Mouse (Mus musculus) limb, embryonic 14.5 days (tissue): Measurements from ENCODE around the gene Gm42421. TPM values are rescaled to one million over a fixed set of nuclear protein-coding genes. Genes with fewer than 3 reads are reported as not detected.

Experiments used
- ATAC-seq: fragments of 200-750 bp; cut with Nextera tagmentation; 2 replicates; pipeline ENCODE4 v1.8.0; 2017; ENCODE audit warnings: low read depth, moderate number of reproducible peaks, moderate TSS enrichment; ENCODE audit not compliant: low FRiP score
- DNase-seq: peaks from one replicate; pipeline ENCODE4 v3.0.0-alpha.2; 2015; ENCODE audit warnings: low spot score
- H3K27ac ChIP-seq: fragments of 300-500 bp; sonication (generic); replicated peaks from 2 replicates; pipeline ENCODE4 v1.5.1; 2014; ENCODE audit warnings: low read depth, mild to moderate bottlenecking, low read length, moderate library complexity, mixed read lengths
- H3K27me3 ChIP-seq: fragments of 300-500 bp; sonication (generic); 2 replicates; pipeline ENCODE4 v1.6.1; 2014; ENCODE audit warnings: low read length, mixed read lengths; ENCODE audit not compliant: control insufficient read depth, insufficient read depth
- H3K36me3 ChIP-seq: fragments of 300-500 bp; sonication (generic); 2 replicates; pipeline ENCODE4 v1.6.1; 2014; ENCODE audit warnings: mild to moderate bottlenecking, low read length, moderate library complexity, mixed read lengths; ENCODE audit not compliant: control insufficient read depth, insufficient read depth
- H3K4me1 ChIP-seq: fragments of 300-500 bp; sonication (generic); 2 replicates; pipeline ENCODE4 v1.6.1; 2014; ENCODE audit warnings: antibody characterized with exemption, low read length, mixed read lengths; ENCODE audit not compliant: control insufficient read depth, insufficient read depth
- H3K4me2 ChIP-seq: fragments of 300-500 bp; sonication (generic); replicated peaks from 2 replicates; pipeline ENCODE4 v1.6.1; 2014; ENCODE audit warnings: low read depth, mild to moderate bottlenecking, low read length, moderate library complexity; ENCODE audit not compliant: severe bottlenecking
- H3K4me3 ChIP-seq: fragments of 300-500 bp; sonication (generic); replicated peaks from 2 replicates; pipeline ENCODE4 v1.5.1; 2014; ENCODE audit warnings: low read length
- H3K9ac ChIP-seq: fragments of 300-500 bp; sonication (generic); 2 replicates; pipeline ENCODE4 v1.6.1; 2014; ENCODE audit warnings: mild to moderate bottlenecking, low read depth, low read length, moderate library complexity; ENCODE audit not compliant: severe bottlenecking
- H3K9me3 ChIP-seq: fragments of 300-500 bp; sonication (generic); 2 replicates; pipeline ENCODE4 v1.6.1; 2016; ENCODE audit warnings: low read length; ENCODE audit not compliant: control insufficient read depth
- POLR2A ChIP-seq: fragments of 200-500 bp; IDR thresholded peaks from 2 replicates; pipeline ENCODE4 v1.8.0; 2012; ENCODE audit warnings: inconsistent platforms, mild to moderate bottlenecking, moderate library complexity, borderline replicate concordance; ENCODE audit not compliant: insufficient read depth, insufficient read length; ENCODE audit errors: extremely low read depth
- WGBS: fragments of 180-500 bp; shearing (Covaris S2); extraction: QIAGEN DNeasy Blood & Tissue Kit; methylation state at CpG from one replicate; pipeline ENCODE4 v1.1.7; 2014; 5-methylcytosine and 5-hydroxymethylcytosine counted together
- polyA plus RNA-seq, 2 experiments: library from polyadenylated mRNA; depleted of rRNA in 1 of 2; stranded (reverse) in 1 of 2; unstranded in 1 of 2; fragments of >200 nt; fragmentation: Nextera tagmentation in 1 of 2; extraction: Ambion mirVana in 1 of 2; gene quantifications; 2 replicates each; pipeline versions ENCODE4 v1.2.1 to v1.2.3; 2012 to 2014

The Gm42421 gene
- polyA plus RNA-seq, 2 experiments, result 0.76 to 1.6 TPM

GRCm38 (mm10) chr5:143957101-143957500 lies 29.1 kb downstream of the Gm42421 start:
- ATAC-seq (no peak), DNase-seq (no peak)
- H3K4me3 ChIP-seq, result no peak overlapping the region
- no peak overlapping the region for H3K9ac ChIP-seq
- 93% methylated on average over 6 of the region's 6 CpGs for WGBS
- H3K4me1 ChIP-seq, result no peaks in the 10 kb centered on the region
- H3K9me3 ChIP-seq, result no peaks in the 10 kb centered on the region
- H3K36me3 ChIP-seq, result no peaks in the 10 kb centered on the region
- TF ChIP-seq POLR2A, result no peak
- H3K27ac ChIP-seq, result no peak overlapping the region
- H3K27me3 ChIP-seq, result no peaks in the 10 kb centered on the region
- H3K4me2 ChIP-seq, result no peak overlapping the region

- Histone ChIP-seq H3K36me3 (no peaks in the 10 kb centered on the region), H3K4me2 (no peak overlapping the region), H3K4me1 (no peaks in the 10 kb centered on the region), H3K27me3 (no peaks in the 10 kb centered on the region), H3K4me3 (no peak overlapping the region), H3K9me3 (no peaks in the 10 kb centered on the region), H3K27ac (no peak overlapping the region), H3K9ac (no peak overlapping the region)
- DNase-seq (no peak), ATAC-seq (no peak)
- WGBS, result 95% methylated on average over 11 of the region's 11 CpGs
- no peak for TF ChIP-seq POLR2A
These were observed 31.6 kb downstream of the Gm42421 start for GRCm38 (mm10) chr5:143959551-143959950.

- Histone ChIP-seq H3K27me3 (no peaks in the 10 kb centered on the region), H3K36me3 (no peaks in the 10 kb centered on the region), H3K9ac (no peak overlapping the region), H3K9me3 (no peaks in the 10 kb centered on the region), H3K27ac (no peak overlapping the region), H3K4me3 (no peak overlapping the region), H3K4me1 (no peaks in the 10 kb centered on the region), H3K4me2 (no peak overlapping the region)
- DNase-seq, result no peak
- 79% methylated on average over 8 of the region's 8 CpGs for WGBS
- no peak for ATAC-seq
- no peak for TF ChIP-seq POLR2A
These were observed 33.2 kb downstream of the Gm42421 start for GRCm38 (mm10) chr5:143961176-143961575.

- no peak for ATAC-seq
- no peak for DNase-seq
- Histone ChIP-seq H3K27me3 (no peaks in the 10 kb centered on the region), H3K4me1 (no peaks in the 10 kb centered on the region), H3K4me2 (no peak overlapping the region), H3K9ac (no peak overlapping the region), H3K9me3 (no peaks in the 10 kb centered on the region), H3K4me3 (no peak overlapping the region), H3K27ac (no peak overlapping the region), H3K36me3 (no peaks in the 10 kb centered on the region)
- no peak for TF ChIP-seq POLR2A
- WGBS, result 84% methylated on average over 12 of the region's 12 CpGs
These were observed 37.8 kb downstream of the Gm42421 start for GRCm38 (mm10) chr5:143965586-143966345.

GRCm38 (mm10) chr5:143966671-143967070 lies 38.7 kb downstream of the Gm42421 start:
- no peak overlapping the region for H3K4me2 ChIP-seq
- no peaks in the 10 kb centered on the region for H3K36me3 ChIP-seq
- no peak overlapping the region for H3K27ac ChIP-seq
- WGBS, result 89% methylated on average over 12 of the region's 12 CpGs
- no peaks in the 10 kb centered on the region for H3K4me1 ChIP-seq
- ATAC-seq (no peak), DNase-seq (no peak)
- no peak overlapping the region for H3K4me3 ChIP-seq
- no peak overlapping the region for H3K9ac ChIP-seq
- no peaks in the 10 kb centered on the region for H3K27me3 ChIP-seq
- TF ChIP-seq POLR2A, result no peak
- H3K9me3 ChIP-seq, result no peaks in the 10 kb centered on the region
